Mouse (Mus musculus): ENCODE measurements around the gene Ston2. TPM values are rescaled to one million over a fixed set of nuclear protein-coding genes. Genes with fewer than 3 reads are reported as not detected.

Ston2 gene
- polyA plus RNA-seq, 1 experiment from 2014 or later: 4.9 TPM

- H3K27ac ChIP-seq: no peak overlapping the region
- no peaks in the 10 kb centered on the region for H3K27me3 ChIP-seq
- H3K9me3 ChIP-seq: no peaks in the 10 kb centered on the region
- H3K4me1 ChIP-seq (replicated peaks): no peaks in the 10 kb centered on the region
- H3K36me3 ChIP-seq: peaks cover 50% of the 10 kb centered on the region
- no peak overlapping the region for H3K4me2 ChIP-seq
- no peak overlapping the region for H3K9ac ChIP-seq (replicated peaks)
- ATAC-seq (ENCODE audit: insufficient number of reproducible peaks, insufficient read depth, low FRiP score, low TSS enrichment, low read depth): no peak
- H3K4me3 ChIP-seq (replicated peaks): no peak overlapping the region
- WGBS: 86% methylated on average over 11 of the region's 11 CpGs
Measured at GRCm38 (mm10) chr12:91807095-91807494, 18.9 kb upstream of the Ston2 start.

- Histone ChIP-seq H3K36me3 (peaks cover 23% of the 10 kb centered on the region), H3K4me1 (replicated peaks) (no peaks in the 10 kb centered on the region), H3K9me3 (no peaks in the 10 kb centered on the region), H3K4me2 (no peak overlapping the region), H3K27me3 (no peaks in the 10 kb centered on the region), H3K4me3 (replicated peaks) (no peak overlapping the region), H3K9ac (replicated peaks) (no peak overlapping the region), H3K27ac (no peak overlapping the region)
- 83% methylated on average over 3 of the region's 3 CpGs for WGBS
- ATAC-seq (ENCODE audit: insufficient number of reproducible peaks, insufficient read depth, low FRiP score, low TSS enrichment, low read depth): no peak
Measured at GRCm38 (mm10) chr12:91804262-91804661, 16.1 kb upstream of the Ston2 start.

DNA sequence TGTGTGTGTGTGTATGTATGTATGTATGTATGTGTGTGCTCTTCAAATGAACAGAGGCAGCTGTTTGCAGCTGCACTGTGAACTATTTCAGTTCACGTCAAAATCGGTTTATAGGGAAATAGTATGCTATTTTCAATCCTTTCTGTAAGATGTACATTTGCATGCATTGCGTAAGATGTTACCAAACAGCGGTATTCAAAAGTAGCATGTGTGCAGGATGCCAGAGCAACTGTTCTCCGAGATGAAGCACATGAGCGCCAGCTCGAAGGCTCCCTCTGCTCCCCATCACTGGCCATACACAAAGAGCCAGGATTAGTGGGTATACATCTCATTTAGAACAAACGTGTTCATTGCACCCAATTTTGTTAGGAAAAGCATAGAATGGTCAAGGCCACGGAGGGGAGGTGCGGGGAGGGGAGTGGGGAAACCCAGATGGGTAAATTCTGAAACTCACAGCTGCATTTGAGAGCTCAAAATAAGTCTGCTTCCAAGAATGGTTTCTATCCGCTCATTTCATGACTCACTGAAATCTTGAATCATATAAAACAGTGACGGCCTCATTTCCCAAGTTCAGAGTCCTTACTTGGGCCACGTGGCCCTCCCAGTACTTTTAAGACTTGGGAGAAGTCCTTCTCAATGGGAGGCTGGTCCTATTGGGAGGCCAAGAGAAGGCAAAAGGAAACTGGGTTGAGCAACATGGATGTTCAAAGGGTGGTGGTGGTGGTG is 15.2 kb upstream of the Ston2 start:
- Histone ChIP-seq H3K4me1 (replicated peaks) (no peaks in the 10 kb centered on the region), H3K9me3 (no peaks in the 10 kb centered on the region), H3K27me3 (no peaks in the 10 kb centered on the region), H3K4me3 (replicated peaks) (no peak overlapping the region), H3K36me3 (peaks cover 14% of the 10 kb centered on the region), H3K27ac (no peak overlapping the region), H3K4me2 (no peak overlapping the region), H3K9ac (replicated peaks) (no peak overlapping the region)
- 86% methylated on average over 13 of the region's 13 CpGs for WGBS
- no peak for ATAC-seq (ENCODE audit: insufficient number of reproducible peaks, insufficient read depth, low FRiP score, low TSS enrichment, low read depth)

DNA sequence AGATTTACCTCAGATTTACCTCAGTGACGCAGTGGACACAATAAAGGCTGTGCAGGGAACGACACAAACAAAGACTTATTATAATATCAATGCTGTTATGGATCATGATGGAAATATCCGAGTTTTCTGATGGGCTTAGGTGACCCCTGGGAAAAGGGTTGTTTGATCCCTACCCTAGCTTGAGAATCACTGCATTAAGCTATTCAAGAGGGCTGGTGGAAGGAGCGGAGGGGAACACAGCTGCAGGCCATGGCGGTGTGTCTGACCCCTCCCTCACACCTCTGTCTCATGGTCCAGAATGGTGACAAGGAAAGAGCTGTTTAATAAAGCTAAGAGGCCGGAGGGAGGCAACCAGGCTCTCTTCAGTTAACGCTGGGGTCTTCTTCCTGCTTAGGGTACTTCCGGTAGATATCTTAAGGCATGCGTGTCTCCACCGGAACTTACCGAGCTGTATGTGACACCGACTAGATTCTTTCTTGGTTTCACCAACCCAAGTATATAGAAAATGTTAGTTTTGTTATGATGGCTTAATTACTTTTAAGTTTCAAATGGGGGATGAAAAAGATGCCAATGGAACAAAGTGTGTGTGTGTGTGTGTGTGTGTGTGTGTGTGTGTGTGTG is 14.5 kb upstream of the Ston2 start:
- Histone ChIP-seq H3K4me3 (replicated peaks) (no peak overlapping the region), H3K36me3 (peaks cover 7% of the 10 kb centered on the region; the same call in 1 of the 2 replicates), H3K9ac (replicated peaks) (no peak overlapping the region), H3K27me3 (no peaks in the 10 kb centered on the region), H3K4me1 (replicated peaks) (no peaks in the 10 kb centered on the region), H3K27ac (no peak overlapping the region), H3K9me3 (no peaks in the 10 kb centered on the region), H3K4me2 (no peak overlapping the region)
- ATAC-seq (ENCODE audit: insufficient number of reproducible peaks, insufficient read depth, low FRiP score, low TSS enrichment, low read depth): no peak
- 86% methylated on average over 12 of the region's 12 CpGs for WGBS

GRCm38 (mm10) chr12:91800861-91801385 is 12.7 kb upstream of the Ston2 start:
- H3K27ac ChIP-seq: no peak overlapping the region
- H3K4me2 ChIP-seq: no peak overlapping the region
- no peaks in the 10 kb centered on the region for H3K27me3 ChIP-seq
- no peaks in the 10 kb centered on the region for H3K36me3 ChIP-seq
- no peak for ATAC-seq (ENCODE audit: insufficient number of reproducible peaks, insufficient read depth, low FRiP score, low TSS enrichment, low read depth)
- H3K9me3 ChIP-seq: no peaks in the 10 kb centered on the region
- H3K4me3 ChIP-seq (replicated peaks): no peak overlapping the region
- 71% methylated on average over 6 of the region's 6 CpGs for WGBS
- H3K9ac ChIP-seq (replicated peaks): no peak overlapping the region
- H3K4me1 ChIP-seq (replicated peaks): no peaks in the 10 kb centered on the region

DNA sequence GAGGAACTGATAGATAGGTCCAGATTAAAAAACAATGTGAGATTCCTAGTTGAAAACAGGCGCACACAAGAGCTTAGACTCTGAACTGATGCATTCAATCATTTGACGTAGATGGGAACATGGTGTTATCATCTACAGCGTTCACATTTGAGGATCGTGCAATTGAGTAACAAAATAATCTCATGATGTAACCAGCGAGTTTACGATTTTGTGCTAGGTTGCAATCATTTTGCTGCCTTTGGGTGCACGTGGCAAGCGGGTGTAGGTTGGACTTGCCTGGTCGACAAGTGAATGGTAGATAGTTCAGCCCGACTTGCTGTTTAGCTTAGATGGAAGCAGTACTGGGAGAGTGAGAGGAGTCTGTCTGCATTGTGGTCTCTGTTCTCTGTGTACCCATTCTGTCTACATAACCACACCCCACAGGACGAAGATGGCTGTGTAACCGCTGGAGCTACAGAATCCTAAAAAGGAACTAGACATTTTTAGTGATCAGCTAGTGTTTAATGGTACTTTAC is 11.7 kb upstream of the Ston2 start:
- H3K9ac ChIP-seq (replicated peaks): no peak overlapping the region
- no peaks in the 10 kb centered on the region for H3K4me1 ChIP-seq (replicated peaks)
- H3K4me2 ChIP-seq: no peak overlapping the region
- no peaks in the 10 kb centered on the region for H3K27me3 ChIP-seq
- no peak overlapping the region for H3K4me3 ChIP-seq (replicated peaks)
- H3K36me3 ChIP-seq: no peaks in the 10 kb centered on the region
- 75% methylated on average over 12 of the region's 12 CpGs for WGBS
- H3K27ac ChIP-seq: no peak overlapping the region
- ATAC-seq (ENCODE audit: insufficient number of reproducible peaks, insufficient read depth, low FRiP score, low TSS enrichment, low read depth): no peak
- H3K9me3 ChIP-seq: no peaks in the 10 kb centered on the region

DNA sequence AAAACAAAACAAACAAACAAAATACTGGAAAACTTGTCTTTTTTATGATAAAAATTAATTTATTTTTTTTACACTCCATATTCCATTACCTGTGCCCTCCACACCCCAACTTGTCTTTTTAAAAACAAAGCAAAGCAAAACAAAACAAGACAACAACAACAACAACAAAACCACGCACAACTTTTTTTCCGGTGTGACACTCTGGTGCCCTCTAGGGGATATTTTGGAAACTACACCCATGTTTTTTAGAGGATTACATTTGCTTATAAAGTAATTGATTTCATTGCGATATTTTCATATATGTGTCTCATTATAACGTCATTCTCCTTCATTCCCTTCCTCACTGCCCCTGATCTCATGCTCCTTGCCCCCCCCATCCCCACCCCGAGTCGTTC is 11.2 kb upstream of the Ston2 start:
- no peak for ATAC-seq (ENCODE audit: insufficient number of reproducible peaks, insufficient read depth, low FRiP score, low TSS enrichment, low read depth)
- Histone ChIP-seq H3K9me3 (no peaks in the 10 kb centered on the region), H3K4me3 (replicated peaks) (no peak overlapping the region), H3K4me2 (no peak overlapping the region), H3K27ac (no peak overlapping the region), H3K27me3 (no peaks in the 10 kb centered on the region), H3K36me3 (no peaks in the 10 kb centered on the region), H3K4me1 (replicated peaks) (no peaks in the 10 kb centered on the region), H3K9ac (replicated peaks) (no peak overlapping the region)
- 25% methylated on average over 6 of the region's 6 CpGs for WGBS

GRCm38 (mm10) chr12:91798720-91799378 is 10.7 kb upstream of the Ston2 start:
- H3K27ac ChIP-seq: no peak overlapping the region
- WGBS: 79% methylated on average over 6 of the region's 6 CpGs
- ATAC-seq (ENCODE audit: insufficient number of reproducible peaks, insufficient read depth, low FRiP score, low TSS enrichment, low read depth): no peak

GRCm38 (mm10) chr12:91796774-91797173 is 8.6 kb upstream of the Ston2 start:
- H3K9me3 ChIP-seq: 0 out of 2 replicates have a peak, but pooled peaks cover 2% of the 10 kb centered on the region
- H3K4me1 ChIP-seq (replicated peaks): no peaks in the 10 kb centered on the region
- no peak overlapping the region for H3K9ac ChIP-seq (replicated peaks)
- WGBS: 90% methylated on average over 4 of the region's 4 CpGs
- H3K27ac ChIP-seq: no peak overlapping the region
- no peak overlapping the region for H3K4me2 ChIP-seq
- H3K36me3 ChIP-seq: no peaks in the 10 kb centered on the region
- H3K27me3 ChIP-seq: no peaks in the 10 kb centered on the region
- ATAC-seq (ENCODE audit: insufficient number of reproducible peaks, insufficient read depth, low FRiP score, low TSS enrichment, low read depth): no peak
- no peak overlapping the region for H3K4me3 ChIP-seq (replicated peaks)

More at GRCm38 (mm10) chr12:91798720-91799378, 10.7 kb upstream of the Ston2 start:
- no peaks in the 10 kb centered on the region for H3K4me1 ChIP-seq (replicated peaks)
- no peak overlapping the region for H3K9ac ChIP-seq (replicated peaks)
- H3K27me3 ChIP-seq: no peaks in the 10 kb centered on the region
- no peaks in the 10 kb centered on the region for H3K36me3 ChIP-seq
- no peaks in the 10 kb centered on the region for H3K9me3 ChIP-seq
- H3K4me2 ChIP-seq: no peak overlapping the region
- no peak overlapping the region for H3K4me3 ChIP-seq (replicated peaks)

GRCm38 (mm10) chr12:91793266-91793665 is 5.1 kb upstream of the Ston2 start:
- H3K9me3 ChIP-seq: 0 out of 2 replicates have a peak, but pooled peaks cover 2% of the 10 kb centered on the region
- no peaks in the 10 kb centered on the region for H3K36me3 ChIP-seq
- H3K4me2 ChIP-seq: no peak overlapping the region
- no peak overlapping the region for H3K27ac ChIP-seq
- no peaks in the 10 kb centered on the region for H3K27me3 ChIP-seq
- 76% methylated on average over 8 of the region's 8 CpGs for WGBS
- no peaks in the 10 kb centered on the region for H3K4me1 ChIP-seq (replicated peaks)
- no peak overlapping the region for H3K9ac ChIP-seq (replicated peaks)
- no peak overlapping the region for H3K4me3 ChIP-seq (replicated peaks)
- ATAC-seq (ENCODE audit: insufficient number of reproducible peaks, insufficient read depth, low FRiP score, low TSS enrichment, low read depth): no peak

DNA sequence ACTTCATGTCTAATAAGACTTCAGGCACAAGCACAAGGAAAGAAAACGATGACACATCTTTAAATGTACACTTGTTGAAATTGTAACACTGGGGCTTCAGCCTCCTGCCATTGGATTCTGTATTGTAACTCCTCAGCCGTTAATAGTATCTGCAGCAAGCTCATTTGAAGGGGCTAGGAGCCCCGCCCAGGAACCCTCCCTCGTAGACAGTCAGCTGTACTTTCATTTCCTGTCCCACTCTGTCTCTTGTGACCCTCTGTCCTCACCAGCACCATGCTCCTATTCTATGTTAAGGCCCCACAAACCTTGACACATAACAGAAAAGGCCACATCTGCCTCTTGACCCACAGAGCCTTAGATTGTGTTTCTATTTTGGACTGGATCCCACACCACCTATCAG is 3.6 kb upstream of the Ston2 start:
- Histone ChIP-seq H3K9me3 (0 out of 2 replicates have a peak, but pooled peaks cover 2% of the 10 kb centered on the region), H3K36me3 (no peaks in the 10 kb centered on the region), H3K9ac (replicated peaks) (no peak overlapping the region), H3K4me1 (replicated peaks) (no peaks in the 10 kb centered on the region), H3K27ac (no peak overlapping the region), H3K27me3 (no peaks in the 10 kb centered on the region), H3K4me2 (no peak overlapping the region), H3K4me3 (replicated peaks) (no peak overlapping the region)
- 70% methylated on average over 4 of the region's 4 CpGs for WGBS
- no peak for ATAC-seq (ENCODE audit: insufficient number of reproducible peaks, insufficient read depth, low FRiP score, low TSS enrichment, low read depth)

All from limb, embryonic 12.5 days (tissue).